Mouse (Mus musculus) right cerebral cortex, adult 2 months (tissue): Measurements from ENCODE around the gene Ncam1.

Source experiments
- DNase-seq, 2 experiments: peaks; one replicate each; pipeline ENCODE4 v3.0.0; 2021 to 2022; ENCODE audit warnings: low spot score in 2 of 2

The Ncam1 gene

DNA sequence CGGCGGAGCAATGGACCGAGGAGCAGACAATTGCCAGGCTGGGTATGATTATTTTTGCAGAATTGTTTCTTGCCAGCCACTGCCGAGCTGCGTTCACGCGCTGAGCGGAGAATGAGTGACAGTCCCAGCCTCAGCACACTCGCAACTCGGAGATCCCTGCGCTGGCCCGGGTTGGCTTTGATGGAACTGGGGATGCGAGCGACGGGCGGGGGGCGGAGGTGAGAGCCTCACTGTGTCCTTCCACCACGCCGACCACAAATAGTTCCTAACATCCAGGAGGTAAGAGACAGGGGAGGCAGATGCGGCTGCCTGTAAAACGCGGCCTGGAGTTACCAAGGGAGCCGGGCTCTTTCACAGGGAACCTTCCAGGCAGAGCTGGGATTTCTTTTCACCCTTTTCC is at the start of gene Ncam1:
Gene Ncam1 (minus strand): TSS at position 120 of the 400 bp plus-strand sequence.
- DNase-seq = peak; percentile 98 to 99

DNA sequence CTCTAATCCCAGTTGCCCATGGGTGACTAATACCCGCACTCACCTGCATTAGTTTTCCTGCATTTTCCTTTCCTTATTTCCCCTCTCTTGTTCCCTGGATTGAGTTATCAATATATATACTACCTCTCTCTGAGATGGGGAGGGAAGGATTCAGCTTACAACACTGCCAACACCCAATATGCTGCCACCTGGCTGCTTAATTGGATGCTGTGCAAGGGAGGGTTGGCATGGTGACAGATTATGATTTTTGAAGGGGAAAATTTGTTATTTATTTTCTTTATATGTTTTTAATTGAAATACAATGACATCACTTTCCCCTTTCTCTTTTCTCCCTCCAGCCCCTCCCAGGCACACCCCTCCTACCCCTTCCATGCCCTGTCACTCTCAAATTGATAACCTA is 35.3 kb upstream of the Ncam1 start:
- no peak for DNase-seq

DNA sequence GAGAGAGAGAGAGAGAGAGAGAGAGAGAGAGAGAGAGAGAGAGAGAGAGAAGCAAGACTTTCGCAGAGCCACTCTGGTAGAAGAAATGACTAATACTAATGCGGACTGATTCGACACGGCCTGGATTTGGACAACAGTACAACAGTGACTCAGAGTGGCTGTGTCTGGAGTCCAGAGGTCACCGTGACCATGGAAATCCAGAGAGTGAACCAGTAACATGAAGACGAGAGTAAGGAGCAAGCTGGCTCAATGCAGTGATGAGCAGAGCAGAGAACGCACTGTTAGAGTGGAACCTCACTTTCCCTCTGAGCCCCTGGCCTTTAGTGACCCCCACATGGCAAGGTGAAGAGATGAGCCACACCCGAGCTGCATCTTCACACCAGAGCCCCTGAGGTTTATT is 28.9 kb upstream of the Ncam1 start:
- DNase-seq = no peak

DNA sequence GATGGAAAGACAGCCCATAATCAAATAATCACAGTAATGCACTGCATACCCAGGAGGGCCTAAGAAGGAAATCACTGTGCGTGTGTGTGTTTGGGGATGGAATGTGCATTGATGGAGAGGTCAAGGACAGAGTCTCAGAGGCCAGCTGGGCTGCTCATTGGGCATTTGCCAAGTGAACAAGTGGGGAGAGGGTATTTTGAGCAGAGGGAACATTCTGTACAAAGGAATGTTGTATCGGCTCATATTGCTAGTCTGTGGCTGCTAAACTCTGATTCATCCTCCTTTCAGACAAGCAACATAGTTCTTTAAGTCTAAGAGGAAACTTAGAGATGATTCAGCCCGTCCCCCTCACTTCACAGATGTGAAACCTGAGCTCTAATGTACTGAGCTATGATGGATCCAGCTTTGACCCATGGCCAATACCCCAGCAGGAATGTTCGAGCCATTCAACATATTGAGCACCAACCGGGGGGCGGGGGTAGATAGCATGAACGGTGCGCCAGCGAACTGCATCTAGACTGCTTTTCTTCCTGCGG is 17.5 kb upstream of the Ncam1 start:
- DNase-seq = no peak

DNA sequence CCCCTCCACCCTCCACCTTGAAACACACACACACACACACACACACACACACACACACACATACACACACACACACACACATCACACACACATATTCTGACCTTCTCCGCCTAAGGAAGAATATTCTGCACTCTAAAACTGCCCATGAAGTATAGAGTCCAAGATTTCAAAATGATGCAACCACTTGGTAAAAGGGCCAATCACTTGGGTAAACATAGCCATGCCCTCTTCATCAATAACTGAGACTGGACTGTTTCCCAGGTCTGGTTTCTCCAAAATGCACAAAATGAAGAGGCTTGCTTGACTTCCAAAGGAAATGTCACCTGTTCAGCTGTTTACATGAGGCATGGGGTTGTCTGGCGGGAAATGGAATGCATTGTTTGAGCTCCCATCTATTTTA is 15.7 kb upstream of the Ncam1 start:
- DNase-seq = no peak

DNA sequence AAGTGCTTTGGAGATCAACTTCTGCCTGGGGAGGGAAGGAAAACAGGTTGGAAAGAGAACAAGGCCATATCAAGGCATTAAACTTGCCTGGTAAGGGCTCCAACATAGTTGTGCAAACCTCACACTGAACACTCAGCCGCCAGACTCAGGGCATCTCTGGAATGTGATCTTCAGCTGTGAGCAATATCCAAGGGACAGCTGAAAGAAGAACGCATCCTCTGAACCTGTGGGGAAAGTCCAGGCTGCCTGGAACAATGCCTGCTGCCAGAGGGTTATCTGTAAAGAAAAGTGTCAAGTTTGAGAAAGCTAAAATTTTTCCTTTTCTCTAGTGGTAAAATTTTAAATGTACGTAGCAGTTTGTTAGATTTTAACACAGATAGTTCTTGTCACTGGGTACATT is 4.5 kb upstream of the Ncam1 start:
- DNase-seq = no peak

DNA sequence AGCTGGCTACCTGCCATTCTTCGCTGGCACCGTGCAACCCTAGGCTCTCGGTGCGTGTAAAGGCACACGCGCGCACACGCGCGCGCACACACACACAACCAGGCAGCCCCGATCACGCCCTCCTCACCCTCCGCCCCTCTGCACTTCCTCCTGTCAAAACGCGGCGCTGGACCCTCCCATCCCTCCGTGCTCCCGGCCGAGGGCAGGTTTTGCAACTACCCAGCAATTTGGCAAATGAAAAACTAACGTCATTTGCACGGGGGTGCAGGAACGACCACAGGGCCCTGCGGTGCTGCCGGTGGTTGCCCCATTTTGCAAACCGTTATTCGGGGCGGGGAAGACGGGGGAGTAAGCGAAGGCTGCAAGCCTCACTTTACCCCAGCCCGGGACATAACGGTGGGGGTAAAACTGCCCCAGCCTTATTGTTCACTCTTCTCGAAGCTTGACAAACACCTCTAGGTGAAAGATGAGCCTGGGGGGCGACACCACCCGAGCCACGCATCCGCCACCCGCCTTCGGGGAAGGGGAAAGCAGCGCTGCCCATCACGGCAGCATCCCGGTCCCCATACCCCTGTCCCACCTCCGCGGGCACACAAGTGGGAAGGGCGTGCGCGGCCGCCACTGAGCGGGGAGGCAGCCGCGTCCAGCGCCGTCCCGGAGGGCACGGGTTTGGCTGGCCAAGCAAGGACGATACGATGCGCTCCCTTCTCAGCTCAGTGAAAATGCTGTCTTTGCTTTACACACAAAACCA is 729 bp downstream of the Ncam1 start:
- peak; percentile 65 to 73 for DNase-seq

DNA sequence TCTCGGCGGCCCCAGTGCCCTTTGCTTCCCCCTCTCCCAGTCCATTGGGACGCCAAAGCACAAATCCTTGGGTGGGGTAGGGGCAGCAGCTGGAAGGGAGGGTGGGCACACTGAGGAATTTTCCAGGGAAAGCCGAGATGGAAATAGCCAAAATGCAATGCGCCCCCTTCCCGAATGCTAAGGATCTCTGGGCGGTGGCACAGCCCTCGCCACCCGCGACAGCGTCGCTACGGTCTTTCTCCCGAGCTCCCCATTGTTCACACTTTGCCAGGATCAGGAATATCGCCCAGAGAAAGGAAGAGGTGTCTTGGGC is 1.3 kb downstream of the Ncam1 start:
- DNase-seq = no peak

DNA sequence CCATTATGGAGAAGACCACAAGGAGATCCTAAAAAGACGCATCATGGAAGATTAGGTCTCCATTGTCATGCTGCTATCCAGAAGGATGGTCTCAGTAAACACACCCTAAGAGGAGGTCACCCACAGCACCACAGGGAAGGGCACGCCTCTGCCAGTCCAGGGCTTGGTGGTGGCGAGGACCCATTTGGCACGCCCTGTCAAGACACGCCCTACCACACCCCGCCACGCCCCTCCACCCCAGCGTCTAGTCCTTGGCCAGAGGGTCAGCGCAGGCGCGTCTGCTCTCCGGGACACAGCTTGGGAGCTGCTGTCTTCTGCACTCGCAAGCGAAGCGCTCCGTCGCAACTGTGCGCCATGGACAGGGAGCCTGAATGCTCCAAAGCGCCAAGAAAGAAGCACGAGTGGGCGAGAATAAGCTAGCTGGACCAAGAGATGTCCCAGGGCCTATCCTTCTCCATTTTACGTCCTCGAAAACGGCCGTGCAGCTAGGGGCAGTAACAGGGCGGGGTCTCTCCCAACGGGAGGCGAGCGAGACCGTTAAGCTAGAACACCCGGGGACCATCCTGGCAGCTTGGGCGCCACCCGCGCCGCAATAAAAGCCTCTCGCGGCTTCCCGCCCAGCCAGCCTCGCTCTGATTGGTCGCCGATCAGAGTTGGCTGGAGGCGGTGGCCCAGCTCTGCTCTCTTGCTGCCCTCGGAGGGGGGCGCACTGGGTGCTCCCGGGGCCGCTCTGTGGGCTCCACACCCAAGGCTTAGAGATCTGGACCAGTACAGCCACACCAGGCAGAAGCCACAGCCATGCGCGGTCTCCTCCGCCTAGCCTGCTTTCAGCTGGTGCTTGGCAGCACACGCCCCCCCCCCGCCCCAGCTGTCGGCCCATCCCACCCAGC is 1.9 kb downstream of the Ncam1 start:
- DNase-seq = peak; percentile 79 to 89

DNA sequence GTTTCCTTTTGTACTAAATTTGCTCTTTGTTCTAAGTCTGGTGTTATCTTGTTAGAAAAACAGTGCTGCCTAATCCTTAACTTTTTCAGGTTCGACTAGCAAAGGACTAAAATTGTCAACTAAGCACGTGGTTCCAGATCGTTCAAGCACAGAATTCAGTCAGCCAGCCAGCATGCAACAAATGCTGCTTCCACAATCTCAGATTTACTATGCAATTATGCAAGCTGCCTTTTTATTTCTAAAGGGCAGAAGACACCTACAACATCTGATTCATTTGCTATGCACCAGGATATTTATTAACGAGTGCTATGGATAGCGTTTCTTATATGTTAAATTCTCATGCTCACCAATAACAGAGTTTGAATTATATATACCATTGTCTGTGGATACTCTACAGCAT is 2.8 kb downstream of the Ncam1 start:
- no peak for DNase-seq

DNA sequence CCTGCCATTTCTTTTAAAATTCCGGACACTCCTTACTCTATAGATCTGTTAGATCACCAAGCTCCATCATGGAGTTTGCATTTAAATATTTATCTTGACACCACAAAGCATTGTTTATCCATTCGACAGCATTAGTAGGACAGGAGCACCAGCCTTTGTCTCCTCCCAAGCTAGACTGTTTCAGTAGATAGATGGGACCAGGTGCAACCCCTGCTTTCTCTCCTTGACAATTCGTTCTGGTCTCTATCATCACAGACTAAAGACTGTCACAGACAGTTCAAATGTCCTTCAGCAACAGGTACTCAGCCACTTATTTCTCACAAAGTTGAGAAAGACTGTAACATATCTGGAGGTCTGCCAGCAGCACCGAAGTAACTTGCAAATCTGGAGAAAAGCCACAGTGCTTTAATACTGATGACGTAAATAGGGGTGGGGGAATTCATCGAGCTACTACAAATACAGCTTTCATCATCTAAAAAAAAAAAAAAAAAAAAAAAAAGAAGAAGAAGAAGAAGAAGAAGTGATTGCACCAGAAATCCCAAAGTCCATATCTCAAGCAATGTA is 4.7 kb downstream of the Ncam1 start:
- DNase-seq = no peak

DNA sequence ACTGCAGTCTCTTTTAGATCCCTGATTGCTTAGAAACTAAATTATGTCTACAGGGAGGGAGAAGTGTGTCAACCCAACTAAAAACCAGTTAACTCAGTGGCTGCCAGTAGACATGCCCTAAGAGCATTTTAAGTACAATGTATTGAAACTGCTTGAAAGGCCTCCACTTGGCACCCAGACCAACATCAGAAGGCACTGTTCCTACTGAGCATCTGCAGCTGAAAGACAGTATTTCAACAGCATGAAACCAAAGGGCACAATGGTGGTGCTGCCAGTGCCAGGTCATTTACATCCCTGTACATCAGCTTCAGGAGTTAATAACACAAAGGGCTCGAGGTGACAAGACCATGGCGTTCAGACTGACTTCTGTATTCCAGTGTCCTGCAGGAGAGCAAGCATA is 5.5 kb downstream of the Ncam1 start:
- DNase-seq = no peak

DNA sequence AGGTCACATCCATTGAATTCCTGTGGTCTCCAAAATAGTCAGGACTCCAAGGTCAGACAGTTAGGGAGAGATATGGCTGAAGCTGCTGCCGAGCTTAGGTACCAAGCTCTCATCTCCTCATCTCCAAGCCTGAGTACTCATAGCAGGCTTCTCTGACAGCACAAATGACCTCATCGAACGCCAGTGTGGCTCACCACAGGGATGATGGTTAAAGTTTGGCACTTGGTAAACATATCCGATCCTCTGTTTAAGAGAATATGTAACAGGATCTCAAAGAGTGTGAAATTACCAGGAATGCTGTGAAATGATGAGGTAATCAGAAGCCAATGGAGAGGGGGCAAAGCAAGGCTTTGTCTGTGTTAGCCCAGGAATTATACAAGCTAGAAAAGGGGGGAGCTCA is 6.1 kb downstream of the Ncam1 start:
- no peak for DNase-seq

DNA sequence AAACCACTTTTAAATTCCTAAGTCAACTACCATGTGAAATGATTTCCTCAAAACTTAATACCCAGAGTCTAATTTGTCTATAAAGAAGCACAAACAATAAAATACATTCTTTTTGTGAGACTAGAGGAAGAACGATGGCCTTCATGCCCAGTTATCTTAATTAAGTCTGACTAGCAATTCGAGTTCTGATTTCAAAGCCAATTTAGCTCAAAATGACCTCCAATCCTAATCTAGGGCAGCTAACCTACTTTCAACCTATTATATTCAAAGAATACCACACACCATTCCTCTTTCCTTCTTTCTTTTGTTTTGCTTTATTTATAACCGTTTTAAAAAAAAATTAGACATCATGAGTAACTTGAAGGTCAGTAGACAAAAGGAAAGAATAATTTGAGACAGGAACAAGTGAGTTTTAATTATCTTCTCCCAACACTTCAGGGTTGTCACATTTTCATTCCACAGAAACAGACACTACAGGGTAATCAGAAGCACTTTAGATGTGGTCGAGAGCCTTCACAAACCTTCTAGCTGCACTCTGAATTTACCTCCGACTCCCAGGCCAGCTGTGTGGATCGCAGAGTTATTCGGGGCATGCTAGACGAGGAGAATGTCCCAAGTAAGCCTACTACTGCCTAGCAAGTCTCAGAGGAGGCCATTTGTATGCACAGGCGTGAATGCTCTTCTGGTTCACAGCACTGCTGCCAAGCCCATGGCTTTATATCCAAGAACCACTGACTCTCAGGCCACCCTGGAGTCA is 17.5 kb downstream of the Ncam1 start:
- DNase-seq = no peak

DNA sequence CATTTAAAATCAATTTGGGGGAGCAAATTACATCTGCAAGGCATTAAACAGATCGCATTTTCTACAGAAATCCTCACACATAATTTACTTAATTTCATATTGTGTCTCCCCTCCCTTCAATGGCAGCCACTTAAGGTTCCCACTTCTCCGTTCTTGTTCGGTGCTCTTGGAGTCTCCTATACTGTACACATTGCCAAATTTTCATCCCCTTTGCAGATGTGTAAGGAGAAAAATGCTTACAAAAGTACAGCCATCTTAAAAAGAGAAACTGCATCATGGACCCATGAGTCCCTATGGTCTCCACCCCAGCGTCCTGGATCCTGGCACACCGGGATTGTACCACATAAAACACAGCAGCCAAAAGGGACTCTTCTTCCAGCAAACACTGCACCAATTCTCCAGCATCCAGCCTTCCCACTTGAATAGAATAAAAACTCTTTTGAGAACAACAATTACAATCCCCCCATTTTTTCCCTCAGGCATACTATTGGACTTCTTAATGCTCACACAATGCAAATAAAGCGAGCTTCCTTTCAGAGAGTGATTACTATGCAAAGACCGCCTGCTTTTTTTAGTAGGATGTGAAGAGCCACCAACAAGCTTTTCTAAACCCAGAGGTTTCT is 21.6 kb downstream of the Ncam1 start:
- no peak for DNase-seq

DNA sequence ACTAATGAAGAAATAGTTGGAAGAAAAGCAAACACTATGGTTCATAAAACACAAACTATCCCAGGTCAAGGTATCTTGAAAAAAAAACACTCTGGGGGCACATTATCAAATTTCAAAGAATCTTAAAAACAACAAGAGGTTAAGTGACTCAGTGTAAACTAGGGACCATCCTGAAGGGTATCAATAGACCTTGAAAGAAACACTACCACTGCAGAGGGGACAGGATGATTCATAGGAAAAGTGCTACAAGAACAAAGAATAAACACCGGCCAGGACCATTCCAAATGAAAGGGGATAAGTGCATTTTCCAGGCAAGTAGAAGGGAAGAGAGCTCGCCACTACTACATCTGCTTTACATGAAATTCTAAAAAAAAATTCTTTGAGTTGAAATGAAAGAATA is 32.1 kb downstream of the Ncam1 start:
- no peak for DNase-seq

DNA sequence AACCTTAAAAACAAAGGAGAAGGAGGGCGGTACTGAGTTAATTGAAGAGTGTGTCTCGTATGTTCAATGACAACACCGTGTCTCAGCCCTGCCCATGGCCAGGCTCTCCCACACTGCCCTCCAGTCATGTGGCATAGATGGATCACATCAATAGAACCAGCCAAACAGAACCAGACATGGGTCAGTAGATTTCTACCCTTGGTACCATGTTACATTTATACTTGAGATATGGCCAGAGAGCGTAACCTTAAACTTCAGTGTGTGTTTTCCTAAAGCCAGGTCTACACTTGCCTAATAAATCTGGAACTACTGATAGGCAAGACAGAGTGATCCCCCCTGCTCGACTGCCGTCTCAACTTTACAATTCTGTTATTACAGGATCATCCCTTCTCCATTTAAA is 38.2 kb downstream of the Ncam1 start:
- no peak for DNase-seq

DNA sequence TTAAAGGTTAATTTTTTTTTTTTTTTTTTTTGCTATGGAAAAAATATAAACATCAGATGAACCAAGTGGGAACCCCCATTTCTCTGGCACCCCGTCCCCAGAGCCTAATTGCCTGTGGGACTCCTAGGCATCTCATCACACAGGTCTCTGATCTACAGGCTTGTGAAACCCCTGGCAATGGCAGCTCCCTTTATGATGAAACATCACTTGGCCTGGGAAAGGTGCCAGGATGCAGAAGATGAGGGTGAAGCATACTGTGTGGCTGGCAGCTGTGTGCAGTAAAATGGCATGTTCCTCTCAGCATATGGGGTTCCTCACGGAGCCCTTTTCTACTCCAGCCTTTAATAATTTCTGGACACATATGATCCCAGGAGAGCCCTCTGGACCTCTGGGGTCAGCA is 40.3 kb downstream of the Ncam1 start:
- DNase-seq = peak; percentile 50 to 65

DNA sequence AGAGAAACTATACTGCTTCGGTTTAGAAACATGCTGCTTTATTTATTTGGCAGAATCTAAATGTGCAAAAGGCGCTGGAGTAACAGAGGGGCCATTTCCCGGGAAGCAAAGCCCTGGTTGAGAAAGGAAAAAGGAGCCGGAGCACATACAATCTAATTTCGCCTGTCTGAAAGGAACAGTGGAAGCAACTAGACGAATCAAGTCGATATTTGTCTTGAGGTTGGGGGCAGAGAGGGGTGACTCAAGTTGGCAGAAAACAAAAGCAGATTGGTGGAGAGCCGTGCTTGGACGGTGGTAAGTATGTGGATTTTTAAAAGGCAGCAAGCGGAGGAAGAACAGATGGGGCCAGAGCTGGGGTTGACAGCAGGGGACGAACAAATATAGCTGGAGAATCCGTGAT is 40.7 kb downstream of the Ncam1 start:
- peak; percentile 31 to 41 for DNase-seq

DNA sequence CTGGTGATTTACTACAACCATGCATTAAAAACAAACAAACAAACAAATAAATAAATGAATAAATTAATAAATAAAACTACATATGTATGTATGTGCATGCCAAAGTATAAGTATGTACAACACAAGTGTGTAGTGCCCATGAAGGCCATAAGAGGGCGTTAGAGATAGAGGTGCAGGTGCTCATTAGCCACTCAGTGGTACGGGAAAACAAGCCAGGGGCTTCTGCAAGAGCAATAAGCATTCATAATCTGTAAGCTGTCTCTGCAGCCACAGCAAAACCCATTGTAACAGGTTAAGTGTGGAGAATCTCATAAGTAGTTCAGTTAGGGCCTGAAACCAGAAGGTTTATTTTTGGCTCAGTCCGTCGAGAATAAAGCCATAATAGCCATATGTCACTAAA is 41.1 kb downstream of the Ncam1 start:
- no peak for DNase-seq

DNA sequence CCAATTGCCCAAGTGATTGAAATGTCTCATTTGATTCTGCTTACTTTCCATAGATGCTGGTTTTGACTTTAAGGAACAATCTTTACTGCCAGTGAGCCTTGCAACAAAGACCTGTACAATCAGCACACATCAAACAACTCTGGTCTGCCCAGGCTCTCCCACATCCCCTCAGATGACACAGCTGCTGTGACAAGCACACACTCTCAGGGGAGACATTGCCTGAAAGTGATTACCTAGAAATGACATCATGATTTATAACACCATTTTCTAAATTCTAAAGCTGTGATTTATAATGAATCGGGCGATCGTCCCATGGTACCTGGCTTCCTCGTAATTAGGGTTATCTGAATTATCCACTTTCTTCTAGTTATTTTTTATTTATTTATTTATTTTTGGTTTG is 42.0 kb downstream of the Ncam1 start:
- DNase-seq = no peak

DNA sequence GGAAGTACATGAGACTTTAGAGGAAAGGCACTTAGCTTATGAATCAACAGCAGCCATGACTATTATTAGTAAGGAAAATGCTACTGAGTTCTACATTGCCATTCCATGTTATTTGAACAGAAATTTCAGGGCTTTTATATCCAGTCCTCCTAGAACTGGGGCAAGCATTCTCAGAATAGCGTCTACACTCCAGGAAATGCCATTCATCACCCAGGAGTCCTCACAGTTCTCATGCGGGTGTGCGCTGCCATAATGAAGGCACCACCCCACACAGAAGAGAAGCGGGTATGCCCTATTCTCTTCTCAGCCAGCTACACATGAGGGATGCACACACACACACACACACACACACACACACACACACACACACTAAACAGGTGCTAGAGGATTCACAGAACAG is 43.5 kb downstream of the Ncam1 start:
- DNase-seq = no peak
